Mouse (Mus musculus) right cerebral cortex, adult 18-20 months (tissue): ENCODE results near the gene Fam204a.

ENCODE experiments used
- DNase-seq: peaks from one replicate; pipeline ENCODE4 v3.0.0; 2022; ENCODE audit warnings: mixed read lengths

Fam204a gene

GRCm38 (mm10) chr19:60160611-60161274 lies 65.8 kb downstream of the Fam204a start:
- no peak for DNase-seq

- no peak for DNase-seq
Measured at GRCm38 (mm10) chr19:60159827-60160226, 66.7 kb downstream of the Fam204a start.

GRCm38 (mm10) chr19:60155266-60155665 lies 71.2 kb downstream of the Fam204a start:
- DNase-seq: no peak

- DNase-seq: no peak
Measured at GRCm38 (mm10) chr19:60153096-60153495, 73.4 kb downstream of the Fam204a start.

- DNase-seq: no peak
Measured at GRCm38 (mm10) chr19:60150056-60150455, 76.4 kb downstream of the Fam204a start.

GRCm38 (mm10) chr19:60149078-60149960 lies 77.2 kb downstream of the Fam204a start:
- no peak for DNase-seq
